Mouse (Mus musculus): ENCODE data around the gene Tmem19.
"Not testable (repeated sequence)": the region's sequence is repeated elsewhere in the genome, so short reads cannot be mapped to it uniquely, and the experiment has no call there.

Tmem19 gene

GRCm38 (mm10) chr10:115349029-115349428 is 13.3 kb downstream of the Tmem19 start:
- no peak for DNase-seq (ENCODE audit: low spot score)

DNA sequence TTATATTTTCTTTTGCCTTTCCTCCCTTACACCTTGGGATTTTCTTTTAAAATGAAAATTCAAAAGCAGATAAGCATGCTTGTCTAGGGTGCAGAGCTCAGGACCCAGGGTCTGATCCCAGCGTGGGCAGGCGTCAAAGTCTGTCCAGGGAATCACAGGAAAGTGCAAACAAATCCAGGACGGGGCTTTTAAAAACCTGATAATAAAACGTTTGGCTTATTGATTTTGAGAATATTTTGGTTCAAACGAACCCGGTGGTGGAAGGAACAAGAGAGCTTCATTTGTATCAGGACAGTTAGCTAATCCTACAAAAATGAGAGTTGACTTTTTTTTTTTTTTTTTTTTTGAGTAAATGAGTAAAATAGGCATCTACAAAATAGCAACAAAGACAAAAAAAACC is 14.2 kb downstream of the Tmem19 start:
- DNase-seq (ENCODE audit: low spot score), result no peak

GRCm38 (mm10) chr10:115346444-115346843 is 15.9 kb downstream of the Tmem19 start:
- no peak for DNase-seq (ENCODE audit: low spot score)

- no peak for DNase-seq (ENCODE audit: low spot score)
Measured at GRCm38 (mm10) chr10:115342771-115343425, 19.4 kb downstream of the Tmem19 start.

- no peak for DNase-seq (ENCODE audit: low spot score)
Measured at GRCm38 (mm10) chr10:115339820-115340328, 22.4 kb downstream of the Tmem19 start.

DNA sequence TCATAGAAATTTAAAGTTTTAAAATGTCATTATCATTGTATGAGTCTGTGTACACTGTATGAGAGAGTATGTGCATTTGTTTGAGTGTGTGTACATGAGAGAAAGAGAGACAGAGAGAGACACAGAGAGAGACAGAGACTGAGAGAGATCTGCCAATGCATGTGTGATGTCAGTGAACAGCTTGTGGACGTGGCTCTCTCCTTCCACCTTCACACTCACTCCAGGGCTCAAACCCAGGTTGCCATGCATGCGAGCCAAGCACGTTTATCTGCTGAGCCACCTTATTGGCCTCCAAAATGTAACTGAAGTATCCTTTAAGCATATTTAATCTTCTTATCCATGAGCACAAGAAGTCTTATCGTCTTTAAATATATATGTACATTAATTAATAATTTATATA is 25.4 kb downstream of the Tmem19 start:
- no peak for DNase-seq (ENCODE audit: low spot score)

- DNase-seq (ENCODE audit: low spot score), result no peak
Measured at GRCm38 (mm10) chr10:115333528-115333927, 28.8 kb downstream of the Tmem19 start.

DNA sequence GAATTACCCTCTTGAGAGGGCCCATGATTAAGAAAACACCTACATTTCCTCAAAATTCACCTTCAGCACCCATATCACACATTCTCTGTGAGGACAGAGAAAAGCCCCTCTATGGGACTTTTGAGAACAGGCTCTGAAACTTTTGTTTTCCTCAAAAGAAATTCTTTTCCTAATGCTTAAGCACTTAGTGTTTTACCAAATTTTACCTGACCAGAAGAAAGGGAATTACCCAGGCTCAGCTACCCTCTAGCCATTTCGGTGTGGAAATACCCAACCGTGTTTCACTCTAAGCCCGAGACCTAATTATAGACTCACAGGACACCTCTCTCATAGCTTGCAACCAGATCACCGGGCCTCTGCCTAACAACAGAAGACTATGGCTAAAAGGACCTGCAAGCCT is 29.3 kb downstream of the Tmem19 start:
- no peak for DNase-seq (ENCODE audit: low spot score)

GRCm38 (mm10) chr10:115332420-115332952 is 29.8 kb downstream of the Tmem19 start:
- DNase-seq (ENCODE audit: low spot score), result no peak

DNA sequence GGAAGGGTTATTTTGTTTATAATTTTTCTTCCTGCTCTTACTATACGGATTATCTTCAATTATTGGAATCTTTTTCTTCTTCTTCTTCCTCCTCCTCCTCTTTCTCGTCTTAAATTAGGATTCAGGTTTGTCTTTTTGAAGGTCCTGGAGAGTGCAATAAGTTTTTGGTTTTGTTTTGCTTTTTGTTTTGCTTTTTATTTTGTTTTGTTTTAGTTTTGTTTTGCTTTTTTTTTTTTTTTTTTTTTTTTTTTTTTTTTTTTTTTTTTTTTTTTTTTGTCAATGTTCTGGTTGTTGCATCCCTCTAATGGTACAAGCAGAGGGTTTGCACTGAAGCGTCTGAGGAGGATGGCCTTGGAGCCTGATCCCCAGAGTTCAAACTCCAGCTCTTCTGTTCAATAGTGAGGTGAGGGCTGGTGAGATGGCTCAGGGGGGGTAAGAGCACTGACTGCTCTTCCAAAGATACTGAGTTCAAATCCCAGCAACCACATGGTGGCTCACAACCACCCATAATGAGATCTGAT is 33.2 kb downstream of the Tmem19 start:
- DNase-seq (ENCODE audit: low spot score), result no peak

DNA sequence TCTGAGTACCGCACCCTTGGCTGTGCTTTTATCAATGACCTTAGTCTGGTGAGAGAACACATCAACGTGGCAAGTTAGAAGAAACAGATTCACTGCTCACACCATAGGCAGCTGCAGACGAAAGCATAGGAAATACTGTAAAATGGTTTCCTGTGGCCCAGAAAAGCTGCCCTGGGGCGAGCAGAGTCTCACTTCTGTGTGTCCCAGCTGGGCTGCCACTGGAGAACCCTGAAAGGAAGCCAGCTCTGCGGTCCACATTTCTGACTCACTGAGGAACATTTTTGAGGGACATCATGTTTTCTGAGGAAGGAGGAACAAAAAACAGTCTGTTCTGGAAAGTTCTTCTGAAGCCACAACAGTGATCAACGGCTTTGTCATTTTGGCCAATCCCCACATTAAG is 33.8 kb downstream of the Tmem19 start:
- no peak for DNase-seq (ENCODE audit: low spot score)

GRCm38 (mm10) chr10:115323295-115323694 is 39.0 kb downstream of the Tmem19 start:
- DNase-seq (ENCODE audit: low spot score), result peak; percentile 91

GRCm38 (mm10) chr10:115321317-115322035 is 40.8 kb downstream of the Tmem19 start:
- no peak for DNase-seq (ENCODE audit: low spot score)

- DNase-seq (ENCODE audit: low spot score), result not testable (repeated sequence)
Measured at GRCm38 (mm10) chr10:115318388-115318787, 43.9 kb downstream of the Tmem19 start.

- DNase-seq (ENCODE audit: low spot score), result peak; percentile 86
Measured at GRCm38 (mm10) chr10:115316313-115316712, 46.0 kb downstream of the Tmem19 start.

- peak; percentile 99 for DNase-seq (ENCODE audit: low spot score)
Measured at GRCm38 (mm10) chr10:115315473-115316171, 46.7 kb downstream of the Tmem19 start, which contains the start of gene Rab21. TSS of gene Rab21 (minus strand) at chr10:115315594.

DNA sequence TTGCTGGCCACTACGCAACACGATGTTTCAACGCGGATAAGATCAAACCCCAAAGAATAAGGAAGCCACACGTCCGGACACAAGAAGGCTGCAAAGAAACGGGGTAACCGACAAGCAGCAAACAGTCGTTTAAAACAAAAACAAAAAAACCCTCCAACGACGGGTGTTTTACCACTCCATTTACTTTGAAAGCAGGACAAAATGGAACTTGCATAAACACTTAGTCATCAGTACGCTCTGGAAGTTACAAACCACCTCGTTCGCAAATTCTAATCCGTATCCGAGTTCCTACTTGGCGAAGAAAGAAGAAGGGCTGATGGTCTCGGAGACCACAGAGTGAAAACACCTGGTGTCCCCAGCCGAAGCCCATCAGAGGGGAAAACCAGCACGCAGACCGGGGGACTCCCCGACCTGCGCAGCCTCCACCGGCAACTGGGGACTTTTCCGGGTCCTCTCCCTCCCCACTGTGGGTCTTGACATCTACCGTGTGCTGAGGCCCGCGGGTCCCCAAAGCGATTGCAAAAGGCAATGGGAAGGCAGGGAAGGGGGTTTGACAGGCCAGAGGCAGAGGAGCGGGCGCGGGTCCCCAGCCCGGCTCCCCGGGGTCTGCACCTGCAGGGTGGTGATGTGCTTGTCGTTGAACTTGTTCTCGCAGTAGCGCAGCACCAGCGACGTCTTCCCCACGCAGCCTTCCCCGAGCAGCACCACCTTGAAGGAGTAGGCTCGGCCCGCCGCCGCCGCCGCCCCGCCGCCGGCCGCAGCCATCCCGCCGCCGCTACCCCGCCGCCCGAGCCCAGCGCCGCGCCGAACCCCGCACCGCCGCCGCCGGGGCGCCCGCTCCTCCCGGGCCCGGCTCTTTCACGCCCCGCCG is 47.5 kb downstream of the Tmem19 start:
- peak; percentile 58 for DNase-seq (ENCODE audit: low spot score)

DNA sequence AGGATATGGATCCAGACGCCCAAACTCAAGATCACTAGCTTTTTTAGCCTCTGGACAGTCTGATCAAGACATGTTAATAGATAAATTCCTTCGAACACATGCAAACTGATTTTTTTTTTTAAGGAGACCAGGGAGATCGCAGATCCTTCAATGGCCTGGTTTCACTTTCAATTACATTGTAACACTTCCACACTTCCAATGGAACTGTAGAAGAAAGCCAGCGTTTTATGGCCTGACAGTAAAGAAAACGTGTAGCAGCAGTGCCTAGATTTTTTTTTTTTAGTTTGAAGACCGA is 48.1 kb downstream of the Tmem19 start:
- DNase-seq (ENCODE audit: low spot score), result no peak

GRCm38 (mm10) chr10:115313641-115314286 is 48.5 kb downstream of the Tmem19 start:
- DNase-seq (ENCODE audit: low spot score), result no peak

GRCm38 (mm10) chr10:115312732-115313131 is 49.6 kb downstream of the Tmem19 start:
- no peak for DNase-seq (ENCODE audit: low spot score)

GRCm38 (mm10) chr10:115312194-115312593 is 50.1 kb downstream of the Tmem19 start:
- DNase-seq (ENCODE audit: low spot score), result no peak
